Mouse (Mus musculus) heart, postnatal 0 days (tissue): ENCODE data around the gene Smtnl1.

Experiments used
- CTCF ChIP-seq: IDR thresholded peaks from 2 replicates; pipeline ENCODE4 v1.5.1; 2016; ENCODE audit warnings: antibody characterized with exemption, control low read depth, low read depth
- EP300 ChIP-seq: IDR thresholded peaks from 2 replicates; pipeline ENCODE4 v1.6.1; 2016; ENCODE audit warnings: antibody characterized with exemption, low read depth

DNA sequence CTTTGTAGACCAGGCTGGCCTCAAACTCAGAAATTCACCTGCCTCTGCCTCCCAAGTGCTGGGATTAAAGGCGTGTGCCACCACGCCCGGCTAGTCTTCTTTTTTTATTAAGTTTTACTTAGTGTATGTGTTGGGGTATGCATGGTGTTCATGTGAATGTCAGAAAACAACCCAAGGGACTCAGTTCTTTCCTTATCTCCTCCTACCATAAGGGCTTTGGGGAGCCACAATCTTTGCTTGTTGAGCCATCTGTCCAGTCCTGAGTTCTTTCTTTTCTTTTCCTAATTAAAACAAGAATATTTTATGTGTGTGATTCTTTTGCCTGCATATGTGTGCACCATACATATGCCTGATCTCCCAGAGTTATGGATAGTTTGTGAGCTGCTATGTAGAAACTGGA lies 29.3 kb downstream of the Smtnl1 start:
- TF ChIP-seq EP300 (no peak), CTCF (no peak)
